Mouse (Mus musculus): ENCODE measurements at regions not wholly inside any gene's neighbourhood (a gene's known extent, or its start where the extent isn't known, plus 50 kb on each side); places are given as distances from the start of the nearest gene placed in this dataset.

DNA sequence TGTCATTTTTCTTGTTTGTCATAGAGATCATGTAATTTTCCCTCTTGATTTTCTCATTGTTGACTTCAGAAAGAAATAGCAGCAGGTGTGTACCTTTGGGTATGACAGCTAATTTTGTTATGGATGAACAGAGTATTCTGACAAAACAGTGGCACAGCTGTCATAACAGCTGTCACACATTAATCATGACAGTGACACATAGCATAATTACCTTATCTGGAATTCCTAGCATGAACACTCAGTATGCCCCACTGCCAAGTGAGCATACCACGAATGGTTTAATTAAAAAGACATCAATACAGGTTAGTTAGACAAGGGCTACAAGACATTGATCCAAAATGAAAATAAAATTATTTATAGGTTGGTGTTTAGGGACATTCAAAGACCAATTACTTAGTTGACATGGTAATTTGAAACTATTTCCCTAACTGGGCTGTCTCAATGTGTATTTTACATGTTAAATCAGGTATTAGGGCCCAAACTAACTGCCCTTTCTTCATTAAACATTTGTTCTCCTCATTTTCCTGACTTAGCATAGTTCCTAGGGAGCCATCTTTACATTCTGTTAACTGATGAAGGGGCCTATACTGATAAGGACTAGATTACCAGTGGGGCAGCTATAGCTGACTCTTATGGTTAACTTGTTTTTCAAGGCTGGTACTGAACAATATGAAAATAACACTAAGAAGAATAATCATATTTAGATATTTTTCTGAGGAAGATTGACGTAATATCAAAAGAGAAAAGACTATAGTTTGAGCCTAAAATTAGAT, 52.2 kb downstream of the Aldoart1 start:
- no peak overlapping the region for H3K9ac ChIP-seq (ENCODE audit: low read depth, low read length)
- H3K4me1 ChIP-seq (ENCODE audit: control insufficient read depth, insufficient read depth, low read length) = no peaks in the 10 kb centered on the region
- no peak for DNase-seq (ENCODE audit: extremely low read depth, low read depth, low spot score)
- no peak overlapping the region for H3K27ac ChIP-seq (replicated peaks; ENCODE audit: insufficient read depth, low read depth, low read length)
- TF ChIP-seq POLR2A (IDR thresholded peaks at IDR 0.05; ENCODE audit: extremely low read depth, insufficient read depth, low read length) = no peak
- TF ChIP-seq CTCF (IDR thresholded peaks at IDR 0.05; ENCODE audit: low read depth, low read length) = no peak
- no peaks in the 10 kb centered on the region for H3K36me3 ChIP-seq (ENCODE audit: control insufficient read depth, insufficient read depth, low read length)
- WGBS = 70% methylated on average over 2 of the region's 2 CpGs
- no peak overlapping the region for H3K4me3 ChIP-seq (ENCODE audit: insufficient read depth, low read depth, low read length)
- H3K79me2 ChIP-seq (ENCODE audit: control insufficient read depth, insufficient read depth, low read length) = no peaks in the 10 kb centered on the region
- H3K27me3 ChIP-seq (ENCODE audit: control insufficient read depth, insufficient read depth, low read length) = no peaks in the 10 kb centered on the region

DNA sequence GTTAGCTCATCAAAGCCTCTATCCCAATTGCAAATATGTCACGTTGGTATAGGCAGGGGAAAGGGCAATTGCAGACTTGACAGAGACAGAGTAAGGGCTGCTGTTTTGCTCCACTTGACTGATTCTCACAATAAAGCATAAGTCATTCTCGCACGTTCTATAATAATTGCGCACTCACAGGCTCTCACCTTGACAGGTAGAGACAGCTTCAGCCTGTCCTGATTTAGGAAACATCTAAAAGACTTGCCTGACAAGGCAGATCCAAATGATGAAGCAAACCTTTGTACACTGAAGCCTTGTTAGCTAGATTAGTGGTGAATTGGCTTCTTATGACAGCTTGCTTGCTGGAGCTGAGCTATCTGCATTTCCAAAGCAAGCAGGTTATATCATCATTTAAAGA, 52.9 kb downstream of the Aldoart1 start:
- no peaks in the 10 kb centered on the region for H3K36me3 ChIP-seq (ENCODE audit: control insufficient read depth, insufficient read depth, low read length)
- H3K27ac ChIP-seq (replicated peaks; ENCODE audit: insufficient read depth, low read depth, low read length) = no peak overlapping the region
- H3K79me2 ChIP-seq (ENCODE audit: control insufficient read depth, insufficient read depth, low read length) = no peaks in the 10 kb centered on the region
- 80% methylated on average over 4 of the region's 4 CpGs for WGBS
- H3K9ac ChIP-seq (ENCODE audit: low read depth, low read length) = no peak overlapping the region
- TF ChIP-seq POLR2A (IDR thresholded peaks at IDR 0.05; ENCODE audit: extremely low read depth, insufficient read depth, low read length) (no peak), CTCF (IDR thresholded peaks at IDR 0.05; ENCODE audit: low read depth, low read length) (no peak)
- no peak for DNase-seq (ENCODE audit: extremely low read depth, low read depth, low spot score)
- no peaks in the 10 kb centered on the region for H3K27me3 ChIP-seq (ENCODE audit: control insufficient read depth, insufficient read depth, low read length)
- H3K4me1 ChIP-seq (ENCODE audit: control insufficient read depth, insufficient read depth, low read length) = no peaks in the 10 kb centered on the region
- no peak overlapping the region for H3K4me3 ChIP-seq (ENCODE audit: insufficient read depth, low read depth, low read length)

DNA sequence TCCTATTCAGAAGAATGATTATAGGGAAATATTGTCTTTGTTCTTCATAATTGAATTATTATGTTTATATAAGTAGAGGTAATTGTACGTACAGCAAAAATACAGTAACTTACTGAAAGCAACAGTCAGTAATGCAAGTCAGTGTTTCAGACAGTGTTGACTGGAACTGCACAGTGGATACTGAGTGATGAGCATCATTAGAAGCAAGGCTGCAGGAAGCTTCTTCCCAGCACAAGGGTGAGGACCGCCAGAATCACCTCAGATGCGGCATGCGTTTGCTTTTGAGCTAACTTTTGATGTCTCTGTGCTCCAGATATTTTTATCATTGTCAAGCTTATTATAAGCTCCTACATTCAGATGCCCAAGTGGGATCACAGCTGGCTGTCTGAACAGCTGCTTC, 63.6 kb downstream of the Aldoart1 start:
- Histone ChIP-seq H3K4me3 (ENCODE audit: insufficient read depth, low read depth, low read length) (no peak overlapping the region), H3K9ac (ENCODE audit: low read depth, low read length) (no peak overlapping the region), H3K27me3 (ENCODE audit: control insufficient read depth, insufficient read depth, low read length) (no peaks in the 10 kb centered on the region), H3K79me2 (ENCODE audit: control insufficient read depth, insufficient read depth, low read length) (no peaks in the 10 kb centered on the region), H3K4me1 (ENCODE audit: control insufficient read depth, insufficient read depth, low read length) (no peaks in the 10 kb centered on the region), H3K36me3 (ENCODE audit: control insufficient read depth, insufficient read depth, low read length) (no peaks in the 10 kb centered on the region), H3K27ac (replicated peaks; ENCODE audit: insufficient read depth, low read depth, low read length) (no peak overlapping the region)
- TF ChIP-seq CTCF (IDR thresholded peaks at IDR 0.05; ENCODE audit: low read depth, low read length) = no peak
- no peak for TF ChIP-seq POLR2A (IDR thresholded peaks at IDR 0.05; ENCODE audit: extremely low read depth, insufficient read depth, low read length)
- 88% methylated on average over 4 of the region's 4 CpGs for WGBS
- no peak for DNase-seq (ENCODE audit: extremely low read depth, low read depth, low spot score)

DNA sequence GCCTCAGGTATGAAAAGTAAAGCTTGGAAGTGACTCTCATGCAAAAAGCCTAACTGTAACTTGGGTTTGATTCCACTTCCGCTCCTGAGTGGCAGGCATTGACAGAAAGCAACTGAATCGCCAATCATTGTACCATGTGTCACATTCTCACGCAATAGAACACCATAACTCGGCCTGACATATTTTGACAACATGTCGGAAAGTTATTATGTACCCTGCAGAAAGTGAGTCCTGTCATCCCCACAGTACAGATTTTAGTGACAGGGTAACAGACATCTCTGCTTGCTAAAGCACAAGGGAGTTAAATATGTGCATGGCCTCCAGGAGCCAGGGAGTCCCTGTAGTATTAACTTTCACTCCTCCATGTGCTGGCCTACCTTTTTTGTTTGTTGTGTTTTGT, 85.5 kb downstream of the Aldoart1 start:
- Histone ChIP-seq H3K27ac (replicated peaks; ENCODE audit: insufficient read depth, low read depth, low read length) (no peak overlapping the region), H3K79me2 (ENCODE audit: control insufficient read depth, insufficient read depth, low read length) (no peaks in the 10 kb centered on the region), H3K36me3 (ENCODE audit: control insufficient read depth, insufficient read depth, low read length) (no peaks in the 10 kb centered on the region), H3K9ac (ENCODE audit: low read depth, low read length) (no peak overlapping the region), H3K4me3 (ENCODE audit: insufficient read depth, low read depth, low read length) (no peak overlapping the region), H3K4me1 (ENCODE audit: control insufficient read depth, insufficient read depth, low read length) (peaks cover 5% of the 10 kb centered on the region; the same call in 1 of the 2 replicates), H3K27me3 (ENCODE audit: control insufficient read depth, insufficient read depth, low read length) (no peaks in the 10 kb centered on the region)
- no peak for TF ChIP-seq CTCF (IDR thresholded peaks at IDR 0.05; ENCODE audit: low read depth, low read length)
- peak; percentile 5 for DNase-seq (ENCODE audit: extremely low read depth, low read depth, low spot score)
- WGBS = 74% methylated on average over 5 of the region's 5 CpGs

DNA sequence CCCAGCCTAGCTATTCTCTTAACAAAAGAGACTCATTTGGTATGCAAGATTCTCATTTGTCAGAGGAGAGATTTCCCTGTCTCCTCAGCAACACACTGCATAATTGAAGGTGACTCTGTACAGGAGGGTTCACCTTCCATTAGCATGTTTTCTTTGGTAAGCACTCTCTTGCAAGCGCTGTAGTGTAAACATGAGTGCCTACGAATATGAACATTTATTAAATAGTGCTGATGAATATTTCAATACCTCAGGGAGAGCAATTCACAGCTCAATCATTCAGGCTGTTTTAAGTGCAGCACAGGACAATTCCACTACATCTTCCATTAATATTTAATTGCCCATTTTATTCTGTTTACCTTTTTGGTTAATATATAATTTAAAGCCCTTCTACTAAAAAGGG, 86.0 kb downstream of the Aldoart1 start:
- H3K4me3 ChIP-seq (ENCODE audit: insufficient read depth, low read depth, low read length) = no peak overlapping the region
- H3K9ac ChIP-seq (ENCODE audit: low read depth, low read length) = no peak overlapping the region
- no peaks in the 10 kb centered on the region for H3K79me2 ChIP-seq (ENCODE audit: control insufficient read depth, insufficient read depth, low read length)
- no peak overlapping the region for H3K27ac ChIP-seq (replicated peaks; ENCODE audit: insufficient read depth, low read depth, low read length)
- WGBS = 33% methylated on average over 2 of the region's 2 CpGs
- peaks cover 5% of the 10 kb centered on the region; the same call in 1 of the 2 replicates for H3K4me1 ChIP-seq (ENCODE audit: control insufficient read depth, insufficient read depth, low read length)
- peak; percentile 21 for DNase-seq (ENCODE audit: extremely low read depth, low read depth, low spot score)
- TF ChIP-seq CTCF (IDR thresholded peaks at IDR 0.05; ENCODE audit: low read depth, low read length) (no peak), POLR2A (IDR thresholded peaks at IDR 0.05; ENCODE audit: extremely low read depth, insufficient read depth, low read length) (no peak)
- H3K27me3 ChIP-seq (ENCODE audit: control insufficient read depth, insufficient read depth, low read length) = no peaks in the 10 kb centered on the region
- H3K36me3 ChIP-seq (ENCODE audit: control insufficient read depth, insufficient read depth, low read length) = no peaks in the 10 kb centered on the region

Data from liver, adult 2 months (tissue).